In the genomic region with DNA sequence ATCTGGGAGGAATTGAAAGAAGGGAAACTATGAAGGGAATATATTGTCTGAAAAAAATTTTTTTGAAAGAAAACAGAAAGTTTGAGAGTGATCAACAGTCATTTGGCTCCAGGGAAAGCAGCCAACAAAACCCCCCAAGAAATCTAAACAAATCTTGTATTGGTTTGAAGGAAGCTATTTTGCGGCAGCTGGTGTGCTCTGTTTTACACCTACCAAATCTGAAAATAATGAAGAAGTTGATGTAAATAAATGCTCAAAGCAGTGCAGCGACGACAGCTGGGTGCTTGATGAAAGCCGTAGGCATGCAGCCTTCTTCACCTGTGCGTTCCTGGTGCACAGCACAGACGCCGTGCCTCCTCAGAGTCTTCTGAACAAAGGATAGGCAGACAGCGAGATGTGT, we compare ENCODE assay signal across 23 mouse cellular contexts.
DNase-seq lines count a peak whose midpoint lies in the region; ATAC-seq and TF ChIP-seq lines count a peak whose summit lies in the region.
"Had no signal": no experiment of that assay in that cellular context is flagged by ENCODE, and none has a peak within 500 bp of the region (broad histone marks: within the 10 kb centered on the region; RNA-seq: fewer than 3 reads in every experiment).

No protein-coding gene starts in this region.

- no peak for TF ChIP-seq CTCF in forebrain, postnatal 0 days (IDR thresholded peaks at IDR 0.05; ENCODE audit: low read depth)
- no peak for TF ChIP-seq CTCF in lung, embryonic 14.5 days (IDR thresholded peaks at IDR 0.05; ENCODE audit: low read depth)

- H3K9me3 ChIP-seq in forebrain, postnatal 0 days (ENCODE audit: low read length), result no peaks in the 10 kb centered on the region
- no peaks in the 10 kb centered on the region for H3K9me3 ChIP-seq in forebrain, embryonic 14.5 days (replicated peaks; ENCODE audit: control insufficient read depth, low read length)
- no peaks in the 10 kb centered on the region for H3K9me3 ChIP-seq in lung, embryonic 14.5 days (ENCODE audit: low read depth, low read length)
- H3K9me3 ChIP-seq: forebrain, embryonic 10.5 days; forebrain, embryonic 13.5 days; heart, embryonic 12.5 days; heart, embryonic 15.5 days; hindbrain, embryonic 10.5 days; hindbrain, embryonic 13.5 days had no signal

- 77% methylated on average over 8 of the region's 8 CpGs for WGBS in forebrain, postnatal 0 days
- 78% methylated on average over 8 of the region's 8 CpGs for WGBS in forebrain, embryonic 14.5 days
- 46% methylated on average over 8 of the region's 8 CpGs for WGBS in lung, embryonic 14.5 days

- peak; percentile 21 for DNase-seq in forebrain, postnatal 0 days
- no peak for DNase-seq in forebrain, embryonic 14.5 days (ENCODE audit: low spot score)
- peak; percentile 67 for DNase-seq in lung, embryonic 14.5 days
- DNase-seq in lung, postnatal 14 days, result no peak
- peak; percentile 9 for DNase-seq in right cerebral cortex, adult 18-20 months
- DNase-seq in right cerebral cortex, postnatal 10 days (ENCODE audit: low spot score in 2 of 2), result no peak
- DNase-seq: adrenal gland, adult 8-10 months; adrenal gland, postnatal 25 days; cerebellum, adult 18-20 months; cerebellum, adult 9-10 months; cerebellum, postnatal 14 days; gastrocnemius, postnatal 25 days; heart, adult 18-20 months; heart, postnatal 10 days; heart, postnatal 36 days had no signal

- H3K27me3 ChIP-seq in forebrain, postnatal 0 days (ENCODE audit: insufficient read depth, low read length), result no peaks in the 10 kb centered on the region
- H3K27me3 ChIP-seq in forebrain, embryonic 14.5 days (replicated peaks; ENCODE audit: control insufficient read depth, insufficient read depth, low read length), result no peaks in the 10 kb centered on the region
- no peaks in the 10 kb centered on the region for H3K27me3 ChIP-seq in lung, embryonic 14.5 days (ENCODE audit: insufficient read depth, low read length)
- H3K27me3 ChIP-seq: forebrain, embryonic 13.5 days; heart, embryonic 12.5 days; heart, embryonic 15.5 days; hindbrain, embryonic 13.5 days had no signal

- H3K9ac ChIP-seq in forebrain, postnatal 0 days, result no peak overlapping the region
- no peak overlapping the region for H3K9ac ChIP-seq in forebrain, embryonic 14.5 days (ENCODE audit: low read length)
- no peak overlapping the region for H3K9ac ChIP-seq in lung, embryonic 14.5 days
- H3K9ac ChIP-seq: forebrain, embryonic 13.5 days; heart, embryonic 12.5 days; heart, embryonic 15.5 days; hindbrain, embryonic 13.5 days had no signal

- no peak overlapping the region for H3K4me3 ChIP-seq in forebrain, postnatal 0 days (ENCODE audit: low read depth, low read length)
- no peak overlapping the region for H3K4me3 ChIP-seq in forebrain, embryonic 14.5 days (ENCODE audit: low read depth, low read length)
- H3K4me3 ChIP-seq in lung, embryonic 14.5 days (ENCODE audit: low read depth, low read length), result no peak overlapping the region
- H3K4me3 ChIP-seq: forebrain, embryonic 10.5 days; forebrain, embryonic 13.5 days; heart, embryonic 12.5 days; heart, embryonic 15.5 days; hindbrain, embryonic 10.5 days; hindbrain, embryonic 13.5 days had no signal

- no peaks in the 10 kb centered on the region for H3K36me3 ChIP-seq in forebrain, postnatal 0 days (ENCODE audit: insufficient read depth)
- H3K36me3 ChIP-seq in forebrain, embryonic 14.5 days (ENCODE audit: control insufficient read depth, insufficient read depth, low read length), result no peaks in the 10 kb centered on the region
- no peaks in the 10 kb centered on the region for H3K36me3 ChIP-seq in lung, embryonic 14.5 days (ENCODE audit: insufficient read depth)
- H3K36me3 ChIP-seq: forebrain, embryonic 10.5 days; heart, embryonic 12.5 days; heart, embryonic 15.5 days; hindbrain, embryonic 10.5 days; hindbrain, embryonic 13.5 days had no signal

- ATAC-seq in forebrain, postnatal 0 days, result no peak
- ATAC-seq in forebrain, embryonic 14.5 days, result no peak
- ATAC-seq in lung, embryonic 14.5 days (ENCODE audit: insufficient read depth), result 0 out of 2 replicates have a peak, but pooled peaks have one; percentile 41
- ATAC-seq: activated CD4-positive, CD25-positive, alpha-beta regulatory T cell, adult 4 months; forebrain, embryonic 13.5 days; hindbrain, embryonic 16.5 days had no signal

- H3K4me2 ChIP-seq in forebrain, postnatal 0 days (ENCODE audit: low read depth), result no peak overlapping the region
- no peak overlapping the region for H3K4me2 ChIP-seq in forebrain, embryonic 14.5 days (ENCODE audit: low read length)
- no peak overlapping the region for H3K4me2 ChIP-seq in lung, embryonic 14.5 days
- H3K4me2 ChIP-seq: forebrain, embryonic 13.5 days; heart, embryonic 12.5 days; heart, embryonic 15.5 days; hindbrain, embryonic 13.5 days had no signal

- H3K27ac ChIP-seq in forebrain, postnatal 0 days (ENCODE audit: low read depth, low read length), result no peak overlapping the region
- no peak overlapping the region for H3K27ac ChIP-seq in forebrain, embryonic 14.5 days (ENCODE audit: low read depth, low read length)
- H3K27ac ChIP-seq in lung, embryonic 14.5 days (ENCODE audit: low read depth), result no peak overlapping the region
- H3K27ac ChIP-seq: forebrain, embryonic 10.5 days; forebrain, embryonic 13.5 days; heart, embryonic 15.5 days; hindbrain, embryonic 10.5 days; hindbrain, embryonic 13.5 days had no signal

- H3K4me1 ChIP-seq in forebrain, postnatal 0 days (ENCODE audit: insufficient read depth), result no peaks in the 10 kb centered on the region
- no peaks in the 10 kb centered on the region for H3K4me1 ChIP-seq in forebrain, embryonic 14.5 days (ENCODE audit: control insufficient read depth, insufficient read depth, low read length)
- no peaks in the 10 kb centered on the region for H3K4me1 ChIP-seq in lung, embryonic 14.5 days (ENCODE audit: insufficient read depth)
- H3K4me1 ChIP-seq: forebrain, embryonic 10.5 days; forebrain, embryonic 13.5 days; heart, embryonic 12.5 days; heart, embryonic 15.5 days; hindbrain, embryonic 13.5 days had no signal

Comparison
In these comparisons a context has a peak if more than half of its experiments do, and no peak if none do; other contexts are left out.
1. DNase-seq: peak in forebrain, postnatal 0 days (single experiment), lung, embryonic 14.5 days (single experiment) and right cerebral cortex, adult 18-20 months (single experiment); none in forebrain, embryonic 14.5 days (single experiment), lung, postnatal 14 days (single experiment) and right cerebral cortex, postnatal 10 days (0 of 2).